Mouse (Mus musculus) frontal cortex, postnatal 10 days (tissue): ENCODE measurements at regions not wholly inside any gene's neighbourhood (a gene's known extent, or its start where the extent isn't known, plus 50 kb on each side); places are given as distances from the start of the nearest gene placed in this dataset.
A peak's percentile ranks its signal among the peaks of the same experiment; 100 is the strongest.

Experiments
- DNase-seq, 2 experiments: peaks; one replicate each; pipeline ENCODE4 v3.0.0; 2022; ENCODE audit warnings: low spot score in 2 of 2, mixed read lengths in 1 of 2

DNA sequence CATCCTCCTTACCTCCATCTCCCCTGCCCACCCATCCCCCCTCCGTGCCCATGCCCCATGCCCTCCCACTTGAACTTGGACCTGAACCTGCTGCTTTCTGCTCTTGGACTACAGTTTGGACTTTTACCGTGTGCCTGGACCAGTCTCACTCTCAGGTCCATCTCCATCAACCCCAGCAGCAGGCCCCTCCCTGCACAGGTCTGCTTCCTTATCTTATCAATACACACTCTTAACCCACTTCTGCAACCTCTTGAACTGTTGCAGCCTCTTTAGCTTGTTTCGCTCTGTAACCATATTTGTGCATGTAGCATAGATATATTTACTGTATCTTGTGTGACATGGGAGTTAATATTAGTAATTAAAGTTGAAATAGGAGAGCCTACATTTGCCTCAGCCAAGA lies 457.8 kb upstream of the Kcnab2 start:
- DNase-seq, result no peak

DNA sequence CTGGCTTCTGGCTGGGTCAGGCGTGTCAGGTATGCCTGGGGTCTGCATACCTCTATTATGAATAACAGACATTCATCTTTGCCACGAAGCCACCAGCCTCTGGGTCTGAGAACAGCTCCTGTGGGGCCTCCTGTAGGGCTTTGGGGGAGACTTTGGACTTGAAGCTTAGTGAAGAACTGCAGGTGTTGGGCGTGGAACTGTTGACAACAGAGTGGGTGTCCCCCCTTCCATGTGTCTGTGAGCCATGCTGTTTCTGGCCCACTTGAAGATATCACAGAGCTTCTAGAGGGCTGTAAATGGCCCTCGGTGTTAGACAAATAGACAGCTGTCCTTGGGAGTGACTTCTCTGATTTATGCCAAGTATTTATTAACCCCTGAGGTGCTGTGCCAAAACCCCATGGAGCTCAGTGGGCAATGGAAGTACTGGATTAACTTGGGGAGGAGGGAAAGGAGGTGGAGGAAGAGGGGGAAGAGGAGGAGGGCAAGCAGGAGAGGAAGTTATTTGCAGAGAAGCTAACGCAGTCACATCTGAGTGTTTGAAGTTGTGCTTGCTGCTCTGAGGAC lies 450.8 kb upstream of the Kcnab2 start:
- DNase-seq, result no peak

DNA sequence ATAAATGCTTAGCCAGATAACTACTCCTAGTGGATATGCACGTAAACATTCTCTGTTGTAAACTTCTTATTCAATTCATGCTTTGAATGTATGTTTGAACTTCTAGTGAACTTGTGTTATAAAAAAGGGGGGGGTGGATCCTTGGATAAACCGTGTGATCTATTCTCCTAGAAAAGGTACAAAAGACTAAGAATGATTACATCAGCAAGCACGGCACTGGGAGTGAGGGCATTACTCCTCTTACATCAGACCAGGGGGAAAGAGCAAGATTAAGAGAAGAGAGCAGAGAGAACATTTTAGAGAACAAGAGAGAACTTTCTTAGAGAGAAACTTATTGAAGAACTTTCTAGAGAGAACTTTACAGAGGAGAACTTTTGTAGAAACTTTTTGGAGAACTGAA lies 442.6 kb upstream of the Kcnab2 start:
- no peak for DNase-seq

DNA sequence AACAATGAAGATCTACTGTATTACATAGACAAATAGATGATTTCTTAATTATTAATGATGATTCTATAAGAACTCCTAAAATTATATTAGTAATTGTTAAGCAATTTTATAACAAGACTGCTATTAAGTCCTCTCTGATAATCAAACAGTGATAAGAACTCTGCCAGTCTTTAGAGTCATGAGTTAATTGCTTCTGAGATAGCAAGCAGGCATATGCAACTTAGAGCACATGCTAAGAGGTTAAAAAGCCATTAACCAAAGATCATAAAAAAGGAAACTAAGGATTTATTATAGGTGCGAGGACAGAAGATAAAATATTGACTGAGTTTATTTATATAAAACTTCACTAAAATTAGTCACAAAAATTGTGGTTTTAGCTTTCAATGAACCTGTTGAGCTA lies 442.2 kb upstream of the Kcnab2 start:
- no peak for DNase-seq

DNA sequence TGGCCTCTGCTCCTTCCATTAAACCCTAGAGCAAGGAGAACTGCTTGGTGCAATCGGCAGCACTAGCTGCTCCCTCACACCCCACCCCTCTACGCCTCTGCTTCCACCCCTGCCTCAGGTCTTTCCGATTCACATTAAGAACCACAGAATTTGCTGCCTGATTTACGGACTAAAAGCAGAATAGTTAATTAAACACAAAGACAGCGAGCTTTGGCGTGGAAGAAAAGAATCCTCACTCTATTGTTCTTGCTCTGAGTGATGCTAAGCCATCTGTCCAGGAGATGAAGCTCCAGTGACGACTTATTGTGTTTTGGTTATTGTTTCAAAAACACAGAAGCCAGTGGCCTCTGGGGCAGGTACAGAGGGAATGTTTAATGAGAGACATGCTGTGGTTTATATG lies 438.9 kb upstream of the Kcnab2 start:
- DNase-seq, result no peak

DNA sequence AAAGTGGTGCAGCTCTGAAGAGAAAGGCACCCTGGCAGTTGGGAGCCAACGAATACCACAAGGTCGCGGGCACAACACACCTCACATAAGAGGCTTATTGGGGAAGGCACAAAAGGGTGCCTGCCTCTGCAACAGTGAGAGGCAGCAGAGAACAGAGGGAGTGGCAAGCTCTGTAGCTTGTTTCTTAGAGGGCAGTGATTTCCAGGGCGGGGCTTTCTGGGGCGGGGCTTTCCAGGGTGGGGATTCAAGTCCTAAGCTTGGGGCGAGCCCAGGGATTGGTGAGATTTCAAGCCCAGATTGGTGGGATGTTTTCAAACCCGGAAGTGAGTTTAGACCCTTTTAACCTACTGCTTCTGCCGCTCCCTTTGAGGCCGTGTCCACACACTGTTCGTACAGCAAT lies 435.8 kb upstream of the Kcnab2 start:
- no peak for DNase-seq

DNA sequence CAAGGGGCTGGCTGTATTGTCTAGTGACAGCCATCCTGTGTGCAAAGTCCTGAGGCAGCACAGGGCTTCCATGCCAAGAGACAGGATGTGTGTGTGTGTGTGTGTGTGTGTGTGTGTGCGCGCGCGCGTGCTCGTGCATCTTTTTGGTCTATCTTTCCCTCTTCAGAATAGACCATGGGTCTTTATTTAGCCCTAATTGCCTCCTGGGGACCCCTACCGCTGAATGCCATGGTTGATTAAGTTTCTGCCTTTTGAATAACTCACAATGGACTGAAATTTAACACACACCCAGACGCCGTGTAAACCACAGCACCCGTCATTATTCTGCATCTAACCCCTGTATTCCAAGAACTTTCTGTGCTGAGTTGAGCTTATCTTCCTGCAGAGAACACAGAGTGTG lies 435.2 kb upstream of the Kcnab2 start:
- no peak for DNase-seq

DNA sequence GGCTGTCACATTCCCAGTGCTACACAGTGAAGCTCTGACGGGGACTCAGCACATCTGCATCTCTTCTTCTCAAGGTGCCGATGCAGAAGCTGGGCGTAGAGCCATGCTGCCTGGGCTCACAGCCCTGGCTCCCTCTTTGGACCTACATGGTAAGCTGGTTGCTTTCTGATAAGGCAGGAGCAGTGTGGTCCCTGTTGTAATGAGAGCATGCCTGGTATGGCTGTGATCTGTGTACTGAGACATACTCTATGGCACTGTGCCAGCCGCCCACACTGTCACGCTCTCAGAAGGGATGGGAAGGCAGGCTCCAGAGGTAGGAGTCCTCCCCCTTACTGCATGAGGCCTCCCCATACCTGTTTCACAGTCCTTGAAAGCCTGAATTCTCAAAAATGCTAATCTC lies 430.6 kb upstream of the Kcnab2 start:
- DNase-seq, result peak; percentile 12 to 22

DNA sequence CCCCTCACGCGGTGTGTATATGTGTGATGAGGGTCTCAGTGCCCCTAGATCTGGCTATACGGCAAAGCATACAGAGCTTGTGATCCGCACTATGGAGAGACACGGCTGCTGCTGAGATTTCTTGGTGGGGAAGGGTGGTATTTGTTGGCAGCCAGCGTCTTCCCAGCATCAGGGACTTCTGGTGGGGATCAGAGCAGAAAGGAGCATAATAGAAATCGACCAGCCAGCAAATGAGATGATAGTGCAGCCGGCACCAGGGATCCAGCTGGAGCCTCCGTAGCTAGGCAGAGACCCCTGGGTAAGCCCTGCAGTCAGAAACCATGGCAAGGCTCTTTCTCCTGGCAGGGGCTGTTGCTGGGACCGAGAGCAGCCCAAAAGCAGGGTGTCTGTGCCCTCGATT lies 425.2 kb upstream of the Kcnab2 start:
- DNase-seq, result no peak

DNA sequence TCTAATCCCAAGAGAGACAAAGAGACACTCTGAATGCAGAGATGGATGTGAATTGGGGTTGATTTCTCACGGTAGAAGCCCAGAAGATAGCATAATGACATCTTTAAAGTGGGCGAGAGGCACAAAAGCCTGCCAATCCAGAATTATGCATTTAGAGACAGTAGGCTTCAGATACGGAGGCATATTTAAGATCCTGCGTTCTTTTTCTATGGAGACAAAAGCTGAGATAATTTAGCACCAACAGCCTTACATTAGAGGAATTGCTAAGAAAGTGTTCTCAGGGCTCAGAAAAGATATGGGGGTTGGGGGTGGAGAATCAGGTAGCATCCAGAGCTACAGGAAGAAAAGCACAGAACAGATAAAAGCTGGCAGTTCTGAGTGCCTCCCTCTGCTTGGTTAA lies 422.4 kb upstream of the Kcnab2 start:
- DNase-seq, result no peak

DNA sequence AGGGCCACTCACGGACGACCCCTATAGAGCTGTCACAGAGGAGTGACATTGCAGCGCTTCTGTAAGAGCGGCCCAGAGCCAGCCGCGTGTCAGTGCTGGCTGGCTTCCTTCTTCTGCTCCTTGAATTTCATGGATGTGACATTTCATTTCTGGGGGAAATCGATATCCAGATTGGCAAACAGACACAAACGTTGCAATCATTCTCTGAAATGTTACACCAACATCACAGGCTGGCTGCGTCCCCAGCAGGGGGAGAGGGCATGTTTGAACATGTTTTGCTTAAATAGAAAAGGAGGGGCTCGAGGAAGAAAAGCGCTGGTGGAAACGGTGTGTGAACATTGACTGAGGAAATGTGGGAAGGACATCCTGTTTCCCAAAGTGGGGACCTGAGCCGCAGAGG lies 417.4 kb upstream of the Kcnab2 start:
- DNase-seq, result no peak

DNA sequence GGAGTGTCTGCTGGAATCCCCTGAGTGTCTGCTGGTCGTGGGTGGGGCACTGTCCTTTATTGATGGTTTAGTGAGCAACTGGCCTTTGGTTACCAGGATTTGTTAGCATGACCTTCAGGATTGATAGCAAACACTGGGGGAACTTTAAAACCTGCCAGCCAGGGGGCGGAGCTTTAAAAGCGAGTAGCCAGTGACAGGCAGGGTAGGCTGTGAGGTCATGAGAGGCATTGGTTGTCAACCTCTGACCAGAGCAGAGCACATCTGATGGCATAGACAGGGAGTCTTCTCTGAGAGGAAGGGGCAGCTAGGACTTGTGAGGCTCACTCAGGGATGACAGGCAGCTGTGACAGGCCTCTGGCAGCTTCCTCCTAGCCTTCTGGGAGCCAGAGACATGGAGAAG lies 415.3 kb upstream of the Kcnab2 start:
- no peak for DNase-seq

DNA sequence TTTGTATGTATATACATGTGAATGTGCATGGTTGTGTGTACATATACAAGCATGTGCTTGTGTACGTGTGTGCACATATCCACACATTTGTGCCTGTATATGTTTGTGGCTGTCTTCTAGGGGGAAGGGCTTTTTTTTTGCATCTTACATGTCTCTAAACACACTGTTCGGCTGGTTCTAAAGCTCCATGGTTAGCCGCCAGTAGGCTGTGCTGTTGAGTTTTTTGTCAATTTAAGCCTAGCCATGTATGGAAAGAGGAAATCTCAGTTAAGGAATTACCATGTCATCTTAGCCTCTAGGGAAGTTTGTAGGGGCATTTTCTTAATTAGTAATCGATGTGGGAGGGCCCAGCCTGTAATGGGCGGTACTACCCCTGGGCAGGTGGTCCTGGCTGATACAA lies 411.5 kb upstream of the Kcnab2 start:
- no peak for DNase-seq

DNA sequence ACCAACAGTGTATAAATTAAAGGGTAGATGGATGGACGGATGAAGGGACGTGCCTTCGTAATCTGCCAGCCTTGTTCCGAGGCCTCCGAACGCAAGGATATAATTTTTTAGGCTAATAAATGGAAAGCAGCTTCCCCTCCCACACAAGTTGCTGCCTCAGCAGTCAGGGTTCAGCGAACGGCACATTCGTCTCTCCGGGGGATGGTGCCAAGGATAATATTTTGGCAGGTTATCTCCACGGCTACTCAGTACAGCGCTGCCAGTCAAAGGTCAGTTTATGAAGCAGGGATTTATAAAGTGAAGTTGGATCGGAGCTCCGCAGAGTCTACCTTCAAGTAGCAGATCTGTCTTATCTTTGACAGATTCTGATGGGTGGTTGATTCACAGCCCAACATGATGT lies 410.6 kb upstream of the Kcnab2 start:
- DNase-seq, result no peak

DNA sequence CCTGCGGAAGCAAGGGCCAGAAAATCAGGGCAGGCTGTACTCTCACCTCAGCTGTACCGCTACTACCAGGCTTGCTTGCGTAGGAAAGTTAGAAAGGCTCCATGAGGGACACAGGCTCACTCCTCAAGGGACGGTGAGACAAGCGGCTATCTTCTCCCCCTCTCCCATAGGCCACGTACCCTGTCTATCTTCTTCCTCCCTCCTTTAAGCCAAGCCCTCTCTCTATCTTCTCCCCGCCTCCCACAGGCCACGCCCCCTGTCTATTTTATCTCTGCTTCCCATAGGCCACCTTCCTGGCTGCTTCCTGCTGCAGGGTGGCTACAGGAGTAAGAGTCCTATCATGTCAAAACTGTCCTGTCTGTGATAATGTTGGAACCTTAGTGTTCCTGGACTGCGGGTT lies 409.1 kb upstream of the Kcnab2 start:
- DNase-seq, result no peak

DNA sequence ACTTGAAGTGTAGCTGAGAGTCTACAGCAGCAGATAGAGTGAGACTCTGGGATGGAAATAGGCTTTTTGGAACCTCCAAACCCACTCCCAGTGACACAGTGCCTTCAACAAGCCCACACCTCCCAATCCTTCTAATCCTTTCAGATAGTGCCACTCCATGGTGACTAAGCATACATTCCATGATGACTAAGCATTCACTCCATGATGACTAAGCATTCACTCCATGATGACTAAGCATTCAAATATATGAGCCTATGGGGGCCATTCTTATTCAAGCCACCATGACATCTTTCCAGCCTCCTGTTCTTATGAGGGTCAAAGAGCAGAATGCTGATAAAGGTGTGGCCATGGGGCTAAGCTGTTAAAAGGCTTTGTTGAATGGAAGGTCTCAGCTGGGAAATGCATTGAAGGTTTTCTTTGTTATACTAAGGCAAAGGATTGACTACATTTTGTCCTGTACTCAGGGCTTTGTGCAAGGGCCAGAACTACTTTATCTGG lies 403.8 kb upstream of the Kcnab2 start:
- DNase-seq, result no peak

DNA sequence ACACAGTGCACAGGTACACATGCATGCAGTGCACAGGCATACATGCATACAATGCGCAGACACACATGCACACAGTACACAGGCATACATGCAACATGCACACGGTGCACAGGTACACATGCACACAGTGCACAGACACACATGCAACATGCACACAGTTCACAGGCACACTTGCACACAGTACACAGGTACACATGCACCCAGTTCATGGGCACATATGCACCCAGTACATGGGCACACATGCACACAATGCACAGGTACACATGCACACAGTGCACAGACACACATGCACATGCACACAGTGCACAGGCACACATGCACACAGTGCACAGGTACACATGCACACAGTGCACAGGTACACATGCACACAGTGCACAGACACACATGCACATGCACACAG lies 402.7 kb upstream of the Kcnab2 start:
- DNase-seq, result no peak

DNA sequence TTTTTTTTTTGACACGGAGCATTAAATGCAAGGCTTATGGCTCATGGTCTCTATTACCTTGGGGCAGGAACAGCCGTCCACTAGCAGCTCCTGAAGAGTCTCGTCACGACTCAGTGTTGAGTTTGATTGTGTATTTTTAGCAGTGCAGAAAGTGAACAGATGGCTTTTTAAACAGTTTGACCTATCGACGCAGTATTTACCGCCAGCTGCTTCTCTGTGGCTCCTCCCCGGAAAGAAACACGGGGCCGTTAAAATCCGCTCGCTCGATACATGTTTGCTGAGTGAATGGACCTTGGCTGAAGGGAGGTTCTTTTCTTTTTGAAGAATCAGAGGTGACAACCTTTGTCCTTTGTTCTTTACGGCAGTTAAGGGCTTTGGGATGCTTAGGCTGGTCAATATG lies 401.3 kb upstream of the Kcnab2 start:
- DNase-seq, result no peak

DNA sequence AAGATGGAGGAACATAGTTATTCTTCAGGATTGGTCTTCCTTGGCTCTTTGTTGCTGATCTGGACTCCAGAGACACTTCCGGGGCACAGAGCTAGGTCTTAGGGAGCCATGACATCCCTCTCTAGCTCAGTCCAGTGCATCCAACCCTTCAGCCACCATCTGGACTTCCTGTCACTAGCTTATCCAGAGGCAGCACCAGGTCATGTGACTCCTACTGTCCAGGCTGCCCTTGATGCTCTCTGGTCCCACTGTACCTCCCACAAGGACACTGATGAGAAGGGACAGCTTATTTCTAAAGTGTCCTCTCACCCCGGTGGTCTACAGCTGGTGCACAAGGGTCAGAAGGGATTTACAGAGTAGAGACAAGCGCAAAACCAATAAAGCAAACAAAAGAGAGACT lies 400.7 kb upstream of the Kcnab2 start:
- no peak for DNase-seq

DNA sequence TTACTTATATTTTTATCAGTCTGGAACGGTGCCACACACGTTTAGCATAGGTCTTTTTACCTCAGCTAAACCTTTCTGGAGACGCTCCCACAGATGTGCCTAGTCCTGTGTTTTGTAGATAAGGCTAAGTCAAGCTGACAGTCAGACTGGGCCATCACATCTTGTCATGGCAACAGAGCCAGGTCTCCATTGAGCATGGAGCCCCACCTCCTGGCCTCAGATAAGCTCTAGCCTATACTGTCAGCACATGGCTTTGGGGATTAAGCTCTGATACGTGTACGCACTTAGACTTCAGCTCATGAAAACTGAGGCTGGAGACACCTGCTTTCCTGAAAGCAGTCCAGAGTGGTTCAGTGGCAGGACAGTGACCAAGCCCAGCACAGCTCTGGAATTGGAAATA lies 392.4 kb upstream of the Kcnab2 start:
- DNase-seq, result no peak

DNA sequence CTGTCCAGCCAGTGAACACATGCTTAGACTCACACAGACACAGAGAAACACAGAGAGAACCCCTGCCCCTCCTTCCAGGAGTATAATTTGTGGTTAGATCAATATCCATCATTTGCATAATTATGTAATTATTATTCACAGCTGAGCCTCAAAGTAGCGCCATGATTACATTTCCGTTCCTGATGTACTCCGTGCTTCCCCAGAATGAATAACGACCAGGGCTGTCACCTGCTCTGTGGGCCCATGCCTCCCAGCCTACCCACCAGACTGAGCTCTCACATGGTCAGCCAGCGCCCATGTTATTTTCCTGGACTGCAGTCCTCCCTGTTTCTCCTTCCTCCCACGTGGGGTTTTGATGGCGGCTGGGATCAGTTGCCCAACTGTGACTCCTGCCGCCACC lies 388.2 kb upstream of the Kcnab2 start:
- no peak for DNase-seq

DNA sequence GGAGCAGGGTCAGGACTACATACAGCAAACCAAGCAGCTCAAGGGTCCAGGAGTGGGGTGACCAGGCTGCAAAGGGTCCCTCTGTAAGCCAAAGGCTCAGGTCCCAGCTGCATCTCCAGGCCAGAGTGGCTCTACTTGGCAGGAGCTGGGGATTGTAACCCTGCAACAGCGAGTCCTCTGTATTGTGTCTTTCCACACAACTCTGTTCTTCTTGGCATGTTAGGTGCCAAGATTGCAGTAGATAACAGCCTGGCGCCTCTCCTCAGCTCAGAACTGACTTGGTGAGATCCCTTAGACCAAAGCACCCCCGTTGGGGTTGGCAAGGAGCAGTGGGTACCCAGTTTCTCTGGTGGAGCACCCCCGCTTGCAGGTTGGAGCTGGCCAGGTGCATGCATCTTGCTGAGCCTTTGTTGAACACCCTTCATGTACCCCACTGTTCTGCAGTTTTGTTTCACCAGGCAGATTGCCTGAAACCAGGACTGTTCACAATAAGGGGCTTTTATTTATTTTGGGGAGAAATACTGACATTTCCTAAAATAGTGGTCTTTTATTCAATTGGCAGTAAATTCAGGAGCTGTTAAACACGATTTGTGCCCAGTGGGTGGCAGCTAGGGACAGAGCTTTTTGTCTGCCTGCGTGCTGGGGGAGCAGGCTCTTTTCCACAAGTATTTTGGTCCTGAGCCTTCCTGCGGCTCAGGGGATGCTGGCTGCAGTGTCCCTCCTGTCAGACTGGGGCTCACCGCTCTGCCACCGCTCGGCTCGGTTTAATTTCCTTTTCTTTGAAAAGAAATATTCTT lies 385.3 kb upstream of the Kcnab2 start:
- DNase-seq, result no peak

DNA sequence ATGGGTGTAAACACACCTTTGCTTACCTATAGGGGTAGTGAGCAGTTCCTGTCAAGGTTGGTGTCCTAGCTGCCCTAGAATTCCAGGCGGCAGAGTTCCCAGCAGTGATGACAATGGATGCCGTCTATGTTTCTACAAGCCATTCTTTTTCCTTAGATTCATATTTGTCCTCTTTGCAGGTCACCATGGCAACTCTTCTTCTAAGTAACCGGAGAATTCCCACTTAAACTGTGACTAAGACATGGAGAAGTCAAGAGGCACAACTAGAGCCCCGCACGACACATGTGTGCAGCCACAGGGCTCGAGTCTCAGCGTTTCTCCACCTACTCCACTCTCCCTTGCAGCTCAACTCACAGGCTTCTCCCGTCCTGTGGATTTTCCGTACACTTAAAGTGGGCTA lies 381.5 kb upstream of the Kcnab2 start:
- DNase-seq, result no peak

DNA sequence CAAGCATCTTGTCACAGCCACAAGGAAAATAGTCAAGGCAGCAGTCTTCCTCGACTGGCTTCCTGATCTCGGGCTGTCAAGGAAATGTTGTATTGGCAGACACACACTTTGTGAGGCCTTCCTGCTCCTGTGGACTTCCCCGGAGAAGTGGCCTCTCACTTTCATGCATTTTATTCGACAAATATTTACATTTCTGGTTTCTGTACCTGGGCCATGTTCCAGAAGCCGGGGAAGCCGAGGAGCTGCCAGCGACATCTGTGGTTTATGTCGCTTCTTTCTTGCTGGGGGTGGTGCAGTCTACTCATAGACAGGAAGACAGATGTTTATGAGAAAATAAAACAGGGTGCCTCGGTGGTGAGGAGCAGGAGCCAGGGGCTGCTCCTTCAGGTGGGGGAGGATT lies 372.5 kb upstream of the Kcnab2 start:
- no peak for DNase-seq
